33 mouse cellular contexts compared by ENCODE assay signal in genomic region chr5:107103591-107103990, GRCm38 (mm10).
DNase-seq lines count a peak whose midpoint lies in the region; ATAC-seq and TF ChIP-seq lines count a peak whose summit lies in the region.
"Had no signal": no experiment of that assay in that cellular context is flagged by ENCODE, and none has a peak within 500 bp of the region (broad histone marks: within the 10 kb centered on the region; RNA-seq: fewer than 3 reads in every experiment).

No protein-coding gene starts in this region.

- ATAC-seq in megakaryocyte progenitor cell, adult 5-6 weeks (replicated peaks; ENCODE audit: poor library complexity) = peak; percentile 33; the same call in 1 of the 2 replicates
- ATAC-seq: forebrain, embryonic 15.5 days; intestine, embryonic 16.5 days; midbrain, embryonic 15.5 days had no signal

- no peaks in the 10 kb centered on the region; a peak in 1 of 4 replicates for H3K4me1 ChIP-seq in MEL (ENCODE audit: control insufficient read depth in 1 of 2, insufficient read depth in 2 of 2, low read length in 2 of 2)
- H3K4me1 ChIP-seq: midbrain, embryonic 15.5 days; neural tube, embryonic 15.5 days had no signal

- no peak overlapping the region for H3K4me3 ChIP-seq in MEL (ENCODE audit: control insufficient read depth in 1 of 2, insufficient read depth in 1 of 2, low read depth in 2 of 2, low read length in 2 of 2)
- H3K4me3 ChIP-seq: embryonic facial prominence, embryonic 12.5 days; forebrain, embryonic 10.5 days; forebrain, embryonic 15.5 days; heart, embryonic 10.5 days; heart, embryonic 15.5 days; hindbrain, embryonic 12.5 days; midbrain, embryonic 10.5 days; midbrain, embryonic 15.5 days; neural tube, embryonic 15.5 days had no signal

- DNase-seq in cerebellum, postnatal 10 days = peak; percentile 66 to 70
- no peak for DNase-seq in cerebellum, postnatal 25 days
- no peak for DNase-seq in MEL (ENCODE audit: low read depth, low spot score)
- peak; percentile 75 for DNase-seq in adrenal gland, adult 8-10 months
- DNase-seq in left cerebral cortex, postnatal 14 days (ENCODE audit: low spot score in 2 of 2) = no peak
- no peak for DNase-seq in urinary bladder, postnatal 4 days (ENCODE audit: low spot score in 2 of 2)
- DNase-seq: cerebellum, adult 11-12 months; cerebellum, adult 9-11 months; gastrocnemius, postnatal 10 days; kidney, adult 8-10 months; kidney, postnatal 10 days; layer of hippocampus, postnatal 36 days; liver; lung, adult 2 months; lung, postnatal 10 days; right cerebral cortex, adult 18-20 months; right cerebral cortex, postnatal 4 days; thymus, adult 18-20 months; thymus, postnatal 25 days had no signal

- H3K36me3 ChIP-seq in MEL (ENCODE audit: control insufficient read depth in 1 of 2, insufficient read depth in 2 of 2, low read length in 2 of 2) = no peaks in the 10 kb centered on the region
- H3K36me3 ChIP-seq: forebrain, embryonic 10.5 days; forebrain, embryonic 15.5 days; hindbrain, embryonic 12.5 days; midbrain, embryonic 10.5 days; midbrain, embryonic 15.5 days; neural tube, embryonic 15.5 days had no signal

- no peaks in the 10 kb centered on the region for H3K9me3 ChIP-seq in MEL (replicated peaks; ENCODE audit: insufficient read depth, low read length)
- H3K9me3 ChIP-seq: embryonic facial prominence, embryonic 12.5 days; forebrain, embryonic 10.5 days; forebrain, embryonic 15.5 days; heart, embryonic 10.5 days; heart, embryonic 15.5 days; hindbrain, embryonic 12.5 days; midbrain, embryonic 10.5 days; midbrain, embryonic 15.5 days; neural tube, embryonic 15.5 days had no signal

- no peak for TF ChIP-seq CTCF in MEL (IDR thresholded peaks at IDR 0.05 in 2 of 3, conservative IDR thresholded peaks at IDR 0.05 in 1 of 3; ENCODE audit: control insufficient read depth in 1 of 3, insufficient read depth in 1 of 3, low read depth in 2 of 3, low read length in 3 of 3, poor library complexity in 1 of 3, severe bottlenecking in 1 of 3)

- H3K79me2 ChIP-seq in MEL (ENCODE audit: control insufficient read depth, insufficient read depth, low read length, poor library complexity) = no peaks in the 10 kb centered on the region

- no peak overlapping the region for H3K9ac ChIP-seq in MEL (ENCODE audit: control insufficient read depth, low read depth, low read length, poor library complexity, severe bottlenecking)
- H3K9ac ChIP-seq: embryonic facial prominence, embryonic 12.5 days; forebrain, embryonic 15.5 days; heart, embryonic 15.5 days; hindbrain, embryonic 12.5 days; liver, embryonic 14.5 days; midbrain, embryonic 15.5 days; neural tube, embryonic 15.5 days had no signal

- H3K27me3 ChIP-seq in MEL (ENCODE audit: control insufficient read depth in 1 of 2, insufficient read depth in 2 of 2, low read length in 2 of 2) = no peaks in the 10 kb centered on the region
- H3K27me3 ChIP-seq: embryonic facial prominence, embryonic 12.5 days; forebrain, embryonic 15.5 days; heart, embryonic 15.5 days; hindbrain, embryonic 12.5 days; midbrain, embryonic 15.5 days; neural tube, embryonic 15.5 days had no signal

- TF ChIP-seq RAD21 in MEL (IDR thresholded peaks at IDR 0.05; ENCODE audit: low read depth, low read length) = no peak

- no peak overlapping the region for H3K27ac ChIP-seq in MEL (ENCODE audit: control insufficient read depth, low read depth, low read length)
- H3K27ac ChIP-seq: embryonic facial prominence, embryonic 12.5 days; forebrain, embryonic 10.5 days; forebrain, embryonic 15.5 days; heart, embryonic 10.5 days; heart, embryonic 15.5 days; hindbrain, embryonic 12.5 days; liver, embryonic 14.5 days; macrophage; midbrain, embryonic 10.5 days; midbrain, embryonic 15.5 days; neural tube, embryonic 15.5 days; stomach, postnatal 0 days had no signal

- intact Hi-C loops in left cerebral cortex, postnatal 14 days (cut with DNase I) = no loop called here

- TF ChIP-seq EP300 in MEL (IDR thresholded peaks at IDR 0.05; ENCODE audit: low read depth in 1 of 2, low read length in 2 of 2) = no peak

- TF ChIP-seq POLR2A in MEL (IDR thresholded peaks at IDR 0.05; ENCODE audit: control insufficient read depth in 1 of 2, insufficient read depth in 1 of 2, low read depth in 1 of 2, low read length in 2 of 2, poor library complexity in 1 of 2) = no peak

TF ChIP-seq in MEL, 35 proteins besides CTCF, POLR2A, EP300 and RAD21:
- TF ChIP-seq NRF1 (IDR thresholded peaks at IDR 0.05; ENCODE audit: insufficient read depth, low read depth, low read length, poor library complexity, severe bottlenecking) (peak; percentile 27; the same call in 1 of the 2 replicates), MAX (IDR thresholded peaks at IDR 0.05; ENCODE audit: low read length) (no peak)

Comparison
In these comparisons a context has a peak if more than half of its experiments do, and no peak if none do; other contexts are left out.
1. DNase-seq: peak in cerebellum, postnatal 10 days (2 of 2) and adrenal gland, adult 8-10 months (single experiment); none in cerebellum, postnatal 25 days (0 of 2), MEL (single experiment), left cerebral cortex, postnatal 14 days (0 of 2) and urinary bladder, postnatal 4 days (0 of 2).